Mouse (Mus musculus): ENCODE measurements around the gene Eif5a.
"Not testable (repeated sequence)": the region's sequence is repeated elsewhere in the genome, so short reads cannot be mapped to it uniquely, and the experiment has no call there.

The Eif5a gene

DNA sequence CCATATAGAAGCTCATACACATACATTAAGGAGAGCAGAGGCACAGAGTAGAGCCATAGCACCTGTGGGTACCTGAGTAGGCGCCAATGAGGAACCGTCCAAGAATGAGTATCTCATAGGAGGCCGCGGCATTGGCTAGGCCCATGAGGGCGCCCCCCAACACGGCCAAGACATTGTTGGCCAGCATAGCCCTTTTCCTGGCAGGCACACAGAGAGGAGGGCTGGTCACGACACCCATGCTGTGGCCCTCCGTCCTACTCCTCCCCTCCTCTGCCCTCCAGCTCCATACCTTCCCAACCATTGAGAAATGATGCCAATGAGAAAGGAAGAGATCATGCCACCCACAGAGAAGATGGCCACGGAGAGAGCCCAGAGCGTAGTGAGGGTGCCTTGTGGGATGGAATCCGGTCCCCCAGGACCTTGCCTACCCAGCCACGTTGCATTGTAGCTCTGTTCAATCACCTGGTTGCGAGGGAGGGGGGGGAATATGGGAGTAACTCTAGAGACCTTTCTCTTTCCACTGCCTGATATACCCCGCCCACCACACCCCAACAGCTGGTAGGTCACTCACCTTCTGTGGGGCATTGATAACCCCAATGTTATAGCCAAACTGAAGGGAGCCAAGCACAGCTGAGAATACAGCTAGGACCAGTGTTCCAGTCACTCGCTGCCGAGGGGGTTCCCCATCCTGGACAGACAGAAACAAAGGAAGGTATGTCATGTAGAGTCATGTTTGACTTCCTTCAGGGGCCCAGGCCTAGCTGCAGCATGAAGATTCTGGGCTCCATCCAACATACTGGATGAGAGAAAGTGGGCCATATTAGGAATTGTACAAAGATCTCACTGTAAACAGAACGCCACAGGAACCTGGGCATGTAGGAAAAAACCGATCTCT is 24.5 kb upstream of the Eif5a start:
- no peak for DNase-seq (ENCODE audit: low read depth, low spot score)

DNA sequence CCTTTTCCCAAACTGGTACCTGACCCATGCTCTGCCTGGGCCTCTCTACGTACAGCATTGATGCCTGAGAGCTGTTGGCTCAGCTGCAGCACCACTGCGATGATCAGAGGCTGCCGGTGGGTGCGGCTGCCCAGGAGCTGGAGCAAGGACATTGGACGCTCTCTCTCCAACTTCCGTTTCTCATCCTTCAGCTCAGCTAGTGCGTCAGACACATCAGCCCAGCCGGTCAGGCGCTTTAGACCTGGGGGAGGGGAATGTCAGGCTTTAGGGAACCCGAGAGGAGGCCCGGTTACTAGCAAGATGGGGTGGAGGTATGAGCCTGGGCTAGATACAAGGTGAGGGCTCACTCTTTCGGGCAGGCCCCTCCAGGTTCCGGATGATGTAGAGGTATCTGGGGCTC is 23.5 kb upstream of the Eif5a start:
- no peak for DNase-seq (ENCODE audit: low read depth, low spot score)

DNA sequence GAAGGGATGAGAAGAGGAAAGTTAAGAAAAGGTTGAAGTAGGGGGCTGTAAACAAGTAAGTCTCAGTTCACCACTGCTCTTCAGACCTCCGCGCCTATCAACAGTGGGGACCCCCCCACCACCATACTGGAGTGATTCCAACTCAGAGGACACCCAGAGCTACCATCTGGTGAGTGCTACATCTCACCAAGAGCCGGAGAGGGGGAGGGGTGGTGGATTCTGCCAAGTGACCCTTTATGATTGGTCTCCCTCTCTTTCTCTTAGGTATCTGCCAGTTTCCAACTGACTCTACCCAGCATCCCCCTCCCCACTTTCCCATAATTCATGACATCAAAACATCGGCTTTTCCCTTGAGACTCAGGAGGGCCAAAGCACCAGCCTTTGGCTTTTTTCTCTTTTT is 19.2 kb upstream of the Eif5a start:
- no peak for DNase-seq (ENCODE audit: low read depth, low spot score)

DNA sequence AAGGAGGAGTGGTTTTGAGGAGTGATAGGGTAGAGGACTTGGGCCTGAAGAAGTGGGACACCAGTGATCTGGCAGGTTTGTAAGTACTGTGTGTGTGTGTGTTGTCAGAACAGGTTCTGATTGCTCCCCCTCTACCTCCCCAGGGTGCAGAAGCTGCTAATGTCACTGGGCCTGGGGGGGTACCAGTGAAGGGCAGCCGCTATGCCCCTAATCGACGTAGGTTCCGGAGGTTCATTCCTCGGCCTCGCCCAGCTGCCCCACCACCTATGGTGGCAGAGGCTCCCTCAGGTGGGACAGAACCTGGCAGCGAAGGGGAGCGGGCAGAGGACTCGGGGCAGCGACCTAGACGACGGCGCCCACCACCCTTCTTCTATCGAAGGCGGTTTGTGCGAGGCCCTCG is 18.0 kb upstream of the Eif5a start:
- DNase-seq (ENCODE audit: low read depth, low spot score) = no peak

DNA sequence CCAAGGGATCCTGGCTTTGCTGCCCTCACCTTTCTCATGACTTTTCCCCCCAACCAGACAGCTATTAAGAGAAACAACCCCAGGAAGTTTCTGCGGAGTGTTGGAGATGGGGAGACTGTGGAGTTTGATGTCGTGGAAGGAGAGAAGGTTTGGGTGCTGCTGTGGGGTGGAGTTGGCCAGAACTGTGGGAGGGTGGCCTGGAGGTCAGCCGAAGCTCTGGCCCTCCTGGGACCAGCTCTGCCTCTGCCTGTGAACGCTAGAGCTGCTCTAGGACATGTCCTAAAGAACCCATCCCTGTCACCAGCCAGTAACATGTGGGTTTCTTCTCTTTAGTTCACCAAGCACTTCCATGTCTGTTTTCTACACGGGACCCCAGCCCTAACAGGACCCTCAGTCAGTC is 17.4 kb upstream of the Eif5a start:
- DNase-seq (ENCODE audit: low read depth, low spot score) = no peak

DNA sequence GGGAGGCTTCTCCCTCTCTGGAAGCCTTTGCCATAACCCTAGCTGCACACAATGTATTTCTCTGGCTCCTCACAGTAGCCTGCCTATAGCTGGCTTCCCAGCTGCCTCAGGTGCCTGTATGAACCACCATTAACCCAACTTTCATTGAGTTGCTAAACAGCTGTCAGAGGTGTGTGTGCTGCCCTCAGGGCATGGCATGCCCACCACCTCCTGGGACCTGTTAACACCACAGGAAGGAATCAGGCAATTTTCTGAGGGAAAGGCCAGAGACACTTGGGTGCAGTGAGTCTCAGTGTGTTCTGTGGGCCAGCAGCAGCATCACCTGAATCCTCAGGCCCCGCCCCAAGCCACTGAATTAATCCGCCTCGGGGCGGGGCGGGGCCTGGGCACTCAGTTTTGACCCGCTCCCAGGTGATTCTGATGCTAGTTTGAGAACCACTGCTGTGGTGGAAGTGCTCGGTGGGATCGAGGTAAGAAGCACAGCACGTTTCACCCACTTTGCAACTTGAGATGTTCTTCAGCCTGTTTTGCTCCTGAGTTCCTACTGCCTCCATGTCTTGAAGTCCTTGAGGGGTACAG is 16.7 kb upstream of the Eif5a start:
- DNase-seq (ENCODE audit: low read depth, low spot score) = no peak

DNA sequence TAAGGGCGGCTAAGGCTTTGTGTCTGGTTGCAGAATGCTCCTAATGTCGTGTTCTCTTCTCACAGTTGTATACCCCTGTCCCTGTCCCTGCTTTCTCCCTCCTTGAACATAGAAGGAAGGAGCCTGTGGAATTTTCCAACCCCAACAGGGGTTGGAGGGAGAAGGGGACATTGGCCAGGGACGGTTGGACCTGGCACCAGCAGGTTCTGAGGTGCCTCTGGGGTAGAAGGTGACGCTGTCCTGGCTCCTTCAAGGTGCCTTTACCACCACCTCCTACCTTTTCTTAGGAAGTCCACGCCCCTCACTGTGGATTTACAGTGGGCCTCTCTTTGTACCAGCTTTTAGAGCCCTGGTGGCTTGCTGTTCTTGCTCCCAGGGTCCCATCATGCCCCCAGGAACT is 16.1 kb upstream of the Eif5a start:
- no peak for DNase-seq (ENCODE audit: low read depth, low spot score)

DNA sequence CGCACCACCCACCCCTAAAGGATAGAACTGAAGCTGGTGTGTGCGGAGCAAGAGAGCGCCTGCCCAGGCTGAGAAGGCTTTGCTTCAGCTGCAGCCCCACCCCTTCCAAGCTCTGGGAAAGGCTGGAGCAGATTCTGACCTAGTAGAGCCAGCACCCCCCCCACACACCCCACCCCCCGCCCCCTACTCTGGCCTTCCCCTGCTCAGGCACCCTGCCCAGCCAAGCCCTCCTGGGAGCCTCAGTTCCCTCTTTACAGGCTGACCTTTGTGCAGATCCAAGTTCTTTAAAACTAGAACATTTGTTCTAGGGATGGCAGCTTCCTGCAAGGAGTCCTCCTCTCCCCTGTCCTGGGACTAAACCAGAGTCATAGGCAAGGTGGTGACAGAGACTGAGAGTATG is 15.6 kb upstream of the Eif5a start:
- no peak for DNase-seq (ENCODE audit: low read depth, low spot score)

GRCm38 (mm10) chr11:69936714-69937347 is 15.1 kb upstream of the Eif5a start:
- DNase-seq (ENCODE audit: low read depth, low spot score) = no peak

- no peak for DNase-seq (ENCODE audit: low read depth, low spot score)
Observed at GRCm38 (mm10) chr11:69936156-69936555, 14.4 kb upstream of the Eif5a start.

DNA sequence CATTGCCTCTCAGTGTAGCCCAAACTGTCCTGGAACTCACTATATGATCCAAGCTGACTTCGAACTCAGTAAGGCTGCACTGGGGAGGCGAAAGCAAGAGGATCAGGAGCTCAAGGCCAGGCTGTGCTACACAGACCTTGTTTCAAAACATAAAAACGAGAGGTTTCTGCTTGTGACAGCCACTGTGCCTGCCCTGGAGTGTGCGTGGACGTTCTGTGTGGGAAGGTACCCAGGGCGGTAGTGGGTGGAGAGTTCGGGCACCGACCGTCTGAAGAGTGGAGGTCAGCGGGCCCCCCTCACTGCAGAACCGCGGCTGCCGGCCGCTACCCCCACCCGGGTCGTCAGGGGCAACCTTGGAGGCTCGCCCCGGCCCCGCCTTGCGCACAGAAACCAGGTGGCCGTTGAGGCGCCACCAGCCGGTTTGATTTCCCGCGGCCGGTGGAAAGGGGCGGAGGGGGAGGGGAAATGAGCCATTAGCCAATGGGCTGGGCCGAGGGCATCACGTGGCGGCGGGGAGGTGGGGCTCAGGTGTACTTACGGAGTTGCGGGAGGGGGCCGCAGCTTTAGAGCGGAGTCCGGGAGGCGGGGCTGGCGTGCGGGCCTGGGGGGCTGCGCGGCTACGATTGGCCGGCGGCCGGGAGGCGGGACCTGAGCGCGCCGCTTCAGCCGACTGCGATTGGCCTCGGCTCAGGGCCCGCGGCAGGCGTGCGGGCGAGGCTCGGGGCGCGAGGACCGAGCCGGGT is 13.6 kb upstream of the Eif5a start, which contains the start of gene Ybx2:
TSS of gene Ybx2 (plus strand) at position 660 of the 743 bp plus-strand sequence.
- peak; percentile 94 for DNase-seq (ENCODE audit: low read depth, low spot score)

DNA sequence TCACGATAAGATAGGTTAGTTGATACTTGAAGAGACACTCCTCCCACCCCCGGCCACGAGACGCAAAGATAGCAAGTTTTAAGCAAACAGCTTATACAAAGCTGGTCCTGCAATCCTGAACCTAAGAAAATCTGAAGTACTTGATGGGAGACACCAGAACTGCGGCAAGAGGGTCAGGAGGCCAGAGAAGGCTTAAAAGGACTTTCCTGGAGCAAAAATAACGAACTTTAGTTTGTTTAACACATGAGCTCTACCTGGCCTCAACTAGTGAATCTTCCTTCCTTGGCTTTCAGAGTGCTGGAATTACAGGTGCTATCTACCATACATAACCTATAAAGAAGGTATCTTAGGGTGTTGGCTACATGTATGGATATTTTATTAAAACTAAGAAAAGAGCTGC is 12.9 kb upstream of the Eif5a start:
- DNase-seq (ENCODE audit: low read depth, low spot score) = no peak

DNA sequence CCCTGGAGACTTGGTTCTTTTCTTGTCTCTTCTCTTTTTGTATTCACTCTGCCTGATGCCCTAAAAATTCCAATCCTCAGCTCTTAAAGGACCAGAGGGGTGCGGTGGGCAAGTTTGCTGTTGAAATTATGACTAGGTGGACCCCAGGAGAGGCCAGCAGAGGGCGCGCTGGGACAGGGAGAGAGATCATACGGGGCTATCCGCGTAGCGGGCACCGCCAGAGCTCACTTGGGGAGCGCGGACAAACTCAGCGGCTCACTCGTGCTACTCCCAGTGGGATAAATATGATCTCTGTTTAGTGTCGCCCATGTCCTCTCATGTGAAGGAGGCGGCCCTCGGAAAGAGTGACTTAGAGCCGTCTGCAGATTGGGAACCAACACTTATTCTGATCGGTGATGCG is 12.4 kb upstream of the Eif5a start:
- peak; percentile 89 for DNase-seq (ENCODE audit: low read depth, low spot score)

GRCm38 (mm10) chr11:69933066-69933465 is 11.3 kb upstream of the Eif5a start:
- no peak for DNase-seq (ENCODE audit: low read depth, low spot score)

GRCm38 (mm10) chr11:69932254-69932653 is 10.5 kb upstream of the Eif5a start:
- no peak for DNase-seq (ENCODE audit: low read depth, low spot score)

DNA sequence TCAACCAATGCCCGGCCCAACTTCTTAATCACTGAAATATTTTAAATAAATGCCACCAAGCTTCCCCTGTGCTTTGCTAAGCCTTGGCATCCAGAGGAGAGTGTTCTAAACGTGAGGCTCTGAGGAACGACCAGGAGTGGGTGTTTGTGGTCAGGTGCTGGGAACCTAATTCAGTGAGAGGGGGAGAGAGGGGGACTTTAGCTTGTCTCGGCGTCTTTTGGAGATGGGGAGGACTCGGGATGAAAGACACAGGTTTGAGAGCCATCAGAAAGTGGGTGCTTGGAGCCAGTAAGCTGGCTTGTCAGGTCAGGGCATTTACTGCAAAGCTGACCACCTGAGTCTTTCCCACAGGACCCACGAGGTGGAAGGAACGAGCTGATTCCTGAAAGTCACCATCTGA is 10.0 kb upstream of the Eif5a start:
- DNase-seq (ENCODE audit: low read depth, low spot score) = no peak

GRCm38 (mm10) chr11:69930967-69931537 is 9.3 kb upstream of the Eif5a start:
- DNase-seq (ENCODE audit: low read depth, low spot score) = no peak

- not testable (repeated sequence) for DNase-seq (ENCODE audit: low read depth, low spot score)
Observed at GRCm38 (mm10) chr11:69930176-69930575, 8.4 kb upstream of the Eif5a start.

DNA sequence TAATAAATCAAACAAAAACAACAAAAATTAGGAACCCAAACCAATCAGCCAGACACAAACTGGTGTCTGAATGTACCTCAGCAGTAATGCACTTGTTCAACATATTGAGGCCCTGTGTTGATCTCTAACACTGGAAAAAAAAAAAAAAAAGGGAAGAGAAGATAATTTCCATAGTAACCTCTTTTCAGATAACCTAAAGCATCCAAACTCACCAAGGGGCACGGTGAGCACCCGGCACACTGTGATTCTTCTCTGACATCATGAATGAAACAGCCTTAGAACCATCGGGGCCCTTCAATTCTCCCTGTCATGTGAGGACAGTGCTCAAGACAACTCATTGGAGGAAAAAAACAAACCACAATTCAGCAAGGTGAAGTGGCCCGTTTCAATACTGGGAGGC is 8.0 kb upstream of the Eif5a start:
- no peak for DNase-seq (ENCODE audit: low read depth, low spot score)

DNA sequence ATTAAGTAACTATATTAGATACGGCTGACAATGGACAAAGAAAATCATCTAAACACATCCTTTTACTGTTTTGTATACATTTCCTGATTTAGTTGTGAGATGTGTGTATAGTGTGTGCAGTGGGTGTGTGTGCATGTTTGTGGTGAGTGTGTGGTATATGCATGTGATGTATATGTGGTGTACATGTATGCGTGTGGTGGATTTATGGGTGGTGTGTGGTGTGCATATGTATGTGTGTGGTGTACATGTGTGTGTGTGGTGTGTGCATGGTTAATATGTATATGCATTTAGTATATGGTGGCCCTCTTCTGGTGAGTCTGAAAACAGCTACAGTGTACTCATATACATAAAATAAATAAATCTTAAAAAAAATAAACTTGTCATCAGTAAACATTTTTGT is 5.7 kb upstream of the Eif5a start:
- DNase-seq (ENCODE audit: low read depth, low spot score) = no peak

- no peak for DNase-seq (ENCODE audit: low read depth, low spot score)
Observed at GRCm38 (mm10) chr11:69922796-69923195, 1.0 kb upstream of the Eif5a start.

Measured in WW6 (cell line).